28 mouse cellular contexts compared by ENCODE assay signal in the genomic region with DNA sequence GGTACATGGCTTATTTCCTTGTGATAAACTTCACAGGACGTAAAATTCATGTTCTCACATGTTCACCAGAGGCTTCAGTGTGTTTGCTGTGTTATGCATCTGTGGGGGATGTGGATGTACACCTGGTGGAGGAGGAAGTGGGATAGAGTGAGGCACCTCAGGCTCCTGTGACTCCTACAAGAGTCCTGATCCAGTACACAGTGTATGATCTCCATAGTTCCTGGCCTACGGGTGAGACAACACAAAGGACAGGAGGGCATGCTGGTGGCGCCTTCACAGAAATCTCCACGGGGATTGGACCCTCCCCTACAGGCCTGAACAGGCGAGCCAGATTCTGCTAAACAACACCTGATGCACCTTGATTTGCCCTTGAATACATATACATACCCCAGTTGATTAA.
DNase-seq lines count a peak whose midpoint lies in the region; ATAC-seq and TF ChIP-seq lines count a peak whose summit lies in the region.
"Had no signal": no experiment of that assay in that cellular context is flagged by ENCODE, and none has a peak within 500 bp of the region (broad histone marks: within the 10 kb centered on the region; RNA-seq: fewer than 3 reads in every experiment).

No protein-coding gene starts in this region.

- no peak overlapping the region for H3K4me2 ChIP-seq in intestine, embryonic 15.5 days (replicated peaks)
- H3K4me2 ChIP-seq in intestine, postnatal 0 days (replicated peaks; ENCODE audit: low read depth): no peak overlapping the region
- 0 out of 2 replicates have a peak overlapping the region, but pooled peaks have one; percentile 2 for H3K4me2 ChIP-seq in liver, embryonic 14.5 days (ENCODE audit: low read depth)
- H3K4me2 ChIP-seq in stomach, embryonic 15.5 days: no peak overlapping the region
- H3K4me2 ChIP-seq: embryonic facial prominence, embryonic 13.5 days; forebrain, embryonic 12.5 days; forebrain, embryonic 15.5 days; heart, embryonic 13.5 days; hindbrain, embryonic 12.5 days; hindbrain, embryonic 15.5 days had no signal

- no peaks in the 10 kb centered on the region for H3K9me3 ChIP-seq in intestine, embryonic 15.5 days
- no peaks in the 10 kb centered on the region for H3K9me3 ChIP-seq in intestine, postnatal 0 days (ENCODE audit: control insufficient read depth)
- H3K9me3 ChIP-seq in MEL (replicated peaks; ENCODE audit: insufficient read depth, low read length): no peaks in the 10 kb centered on the region
- H3K9me3 ChIP-seq in liver, embryonic 14.5 days (ENCODE audit: control insufficient read depth, low read length): no peaks in the 10 kb centered on the region
- no peaks in the 10 kb centered on the region for H3K9me3 ChIP-seq in stomach, embryonic 15.5 days
- H3K9me3 ChIP-seq: embryonic facial prominence, embryonic 10.5 days; embryonic facial prominence, embryonic 13.5 days; forebrain, embryonic 12.5 days; forebrain, embryonic 15.5 days; heart, embryonic 10.5 days; heart, embryonic 13.5 days; hindbrain, embryonic 12.5 days; hindbrain, embryonic 15.5 days had no signal

- 82% methylated on average over 5 of the region's 5 CpGs for WGBS in intestine, embryonic 15.5 days
- 80% methylated on average over 5 of the region's 5 CpGs for WGBS in intestine, postnatal 0 days
- 66% methylated on average over 5 of the region's 5 CpGs for WGBS in liver, embryonic 14.5 days (ENCODE audit: insufficient replicate concordance)
- 70% methylated on average over 5 of the region's 5 CpGs for WGBS in stomach, embryonic 15.5 days

- no peak for TF ChIP-seq RAD21 in MEL (IDR thresholded peaks at IDR 0.05; ENCODE audit: low read depth, low read length)

- no peaks in the 10 kb centered on the region for H3K27me3 ChIP-seq in intestine, embryonic 15.5 days (replicated peaks)
- no peaks in the 10 kb centered on the region for H3K27me3 ChIP-seq in intestine, postnatal 0 days (replicated peaks; ENCODE audit: control insufficient read depth, insufficient read depth, low read length)
- no peaks in the 10 kb centered on the region for H3K27me3 ChIP-seq in MEL (ENCODE audit: control insufficient read depth in 1 of 2, insufficient read depth in 2 of 2, low read length in 2 of 2)
- no peaks in the 10 kb centered on the region for H3K27me3 ChIP-seq in liver, embryonic 14.5 days (ENCODE audit: control insufficient read depth, insufficient read depth, low read length)
- no peaks in the 10 kb centered on the region for H3K27me3 ChIP-seq in stomach, embryonic 15.5 days (replicated peaks)
- H3K27me3 ChIP-seq: embryonic facial prominence, embryonic 13.5 days; forebrain, embryonic 12.5 days; forebrain, embryonic 15.5 days; heart, embryonic 13.5 days; hindbrain, embryonic 12.5 days; hindbrain, embryonic 15.5 days; Patski had no signal

- no peak for DNase-seq in MEL (ENCODE audit: low read depth, low spot score)
- DNase-seq in liver, embryonic 14.5 days (ENCODE audit: low read depth in 3 of 3, low spot score in 3 of 3): no peak
- no peak for DNase-seq in gastrocnemius, postnatal 10 days
- no peak for DNase-seq in left cerebral cortex, adult 18-20 months (ENCODE audit: low spot score in 2 of 2)
- DNase-seq: adrenal gland, postnatal 10 days; adrenal gland, postnatal 36 days; cerebellum, adult 11 months; cerebellum, adult 2 months; cerebellum, adult 9-11 months; cerebellum, postnatal 25 days; embryo, embryonic 11 days; gastrocnemius, adult 2 months; gastrocnemius, postnatal 25 days; heart, adult 2 months had no signal

- no peak for TF ChIP-seq EP300 in MEL (IDR thresholded peaks at IDR 0.05; ENCODE audit: low read depth in 1 of 2, low read length in 2 of 2)
- no peak for TF ChIP-seq EP300 in liver, embryonic 14.5 days (IDR thresholded peaks at IDR 0.05; ENCODE audit: low read depth)

- no peak overlapping the region for H3K27ac ChIP-seq in intestine, embryonic 15.5 days
- no peak overlapping the region for H3K27ac ChIP-seq in intestine, postnatal 0 days (ENCODE audit: low read depth, low read length)
- no peak overlapping the region; the same call in 1 of the 2 replicates for H3K27ac ChIP-seq in MEL (ENCODE audit: control insufficient read depth, low read depth, low read length)
- peak overlapping the region; percentile 51 for H3K27ac ChIP-seq in liver, embryonic 14.5 days
- H3K27ac ChIP-seq in stomach, embryonic 15.5 days: no peak overlapping the region; the same call in 1 of the 2 replicates
- H3K27ac ChIP-seq: embryonic facial prominence, embryonic 10.5 days; embryonic facial prominence, embryonic 13.5 days; forebrain, embryonic 12.5 days; forebrain, embryonic 15.5 days; gastrocnemius, adult 2 months; heart, adult 2 months; heart, embryonic 10.5 days; heart, embryonic 13.5 days; hindbrain, embryonic 12.5 days; hindbrain, embryonic 15.5 days had no signal

- H3K79me2 ChIP-seq in MEL (ENCODE audit: control insufficient read depth, insufficient read depth, low read length, poor library complexity): no peaks in the 10 kb centered on the region

- no peak overlapping the region for H3K4me3 ChIP-seq in intestine, embryonic 15.5 days (replicated peaks)
- H3K4me3 ChIP-seq in intestine, postnatal 0 days (ENCODE audit: low read depth, low read length): no peak overlapping the region
- no peak overlapping the region for H3K4me3 ChIP-seq in MEL (ENCODE audit: control insufficient read depth in 1 of 2, insufficient read depth in 1 of 2, low read depth in 2 of 2, low read length in 2 of 2)
- H3K4me3 ChIP-seq in liver, embryonic 14.5 days (ENCODE audit: insufficient read depth in 1 of 2, low read depth in 2 of 2, low read length in 2 of 2): no peak overlapping the region
- H3K4me3 ChIP-seq in stomach, embryonic 15.5 days (replicated peaks): no peak overlapping the region
- H3K4me3 ChIP-seq: embryonic facial prominence, embryonic 10.5 days; embryonic facial prominence, embryonic 13.5 days; erythroblast, embryonic 14.5 days; forebrain, embryonic 12.5 days; forebrain, embryonic 15.5 days; gastrocnemius, adult 2 months; heart, adult 2 months; heart, embryonic 10.5 days; heart, embryonic 13.5 days; hindbrain, embryonic 12.5 days; hindbrain, embryonic 15.5 days had no signal

- no peaks in the 10 kb centered on the region for H3K36me3 ChIP-seq in intestine, embryonic 15.5 days
- no peaks in the 10 kb centered on the region for H3K36me3 ChIP-seq in intestine, postnatal 0 days (ENCODE audit: control insufficient read depth, insufficient read depth)
- H3K36me3 ChIP-seq in MEL (ENCODE audit: control insufficient read depth in 1 of 2, insufficient read depth in 2 of 2, low read length in 2 of 2): peaks cover 0 to 25% of the 10 kb centered on the region in 2 experiments; a peak in 2 of 4 replicates
- H3K36me3 ChIP-seq in liver, embryonic 14.5 days (replicated peaks; ENCODE audit: control insufficient read depth, insufficient read depth, low read depth): no peaks in the 10 kb centered on the region
- H3K36me3 ChIP-seq in stomach, embryonic 15.5 days: no peaks in the 10 kb centered on the region
- H3K36me3 ChIP-seq: embryonic facial prominence, embryonic 10.5 days; forebrain, embryonic 12.5 days; forebrain, embryonic 15.5 days; heart, embryonic 10.5 days; hindbrain, embryonic 12.5 days; hindbrain, embryonic 15.5 days had no signal

- TF ChIP-seq POLR2A in MEL (IDR thresholded peaks at IDR 0.05; ENCODE audit: control insufficient read depth in 1 of 2, insufficient read depth in 1 of 2, low read depth in 1 of 2, low read length in 2 of 2, poor library complexity in 1 of 2): no peak

- H3K9ac ChIP-seq in intestine, embryonic 15.5 days: no peak overlapping the region
- H3K9ac ChIP-seq in intestine, postnatal 0 days (ENCODE audit: low read depth, low read length): no peak overlapping the region
- no peak overlapping the region for H3K9ac ChIP-seq in MEL (ENCODE audit: control insufficient read depth, low read depth, low read length, poor library complexity, severe bottlenecking)
- H3K9ac ChIP-seq in liver, embryonic 14.5 days (replicated peaks): no peak overlapping the region; the same call in 1 of the 2 replicates
- no peak overlapping the region for H3K9ac ChIP-seq in stomach, embryonic 15.5 days
- H3K9ac ChIP-seq: embryonic facial prominence, embryonic 13.5 days; forebrain, embryonic 12.5 days; forebrain, embryonic 15.5 days; heart, embryonic 13.5 days; hindbrain, embryonic 12.5 days; hindbrain, embryonic 15.5 days had no signal

- H3K4me1 ChIP-seq in intestine, embryonic 15.5 days (replicated peaks): 0 out of 2 replicates have a peak, but pooled peaks cover 3% of the 10 kb centered on the region
- no peaks in the 10 kb centered on the region for H3K4me1 ChIP-seq in intestine, postnatal 0 days (replicated peaks; ENCODE audit: control insufficient read depth, insufficient read depth, low read length)
- peaks cover 13 to 20% of the 10 kb centered on the region in 2 experiments for H3K4me1 ChIP-seq in MEL (ENCODE audit: control insufficient read depth in 1 of 2, insufficient read depth in 2 of 2, low read length in 2 of 2)
- H3K4me1 ChIP-seq in liver, embryonic 14.5 days (replicated peaks; ENCODE audit: control insufficient read depth in 2 of 2, insufficient read depth in 2 of 2, low read length in 1 of 2): peaks cover 30 to 49% of the 10 kb centered on the region in 2 experiments
- no peaks in the 10 kb centered on the region for H3K4me1 ChIP-seq in stomach, embryonic 15.5 days
- H3K4me1 ChIP-seq: embryonic facial prominence, embryonic 13.5 days; hindbrain, embryonic 12.5 days had no signal

- peak; percentile 54; the same call in 1 of the 2 replicates for ATAC-seq in intestine, embryonic 15.5 days
- no peak for ATAC-seq in intestine, postnatal 0 days
- peak; percentile 24; the same call in 1 of the 2 replicates for ATAC-seq in liver, embryonic 14.5 days (ENCODE audit: insufficient read depth)
- 0 out of 2 replicates have a peak, but pooled peaks have one; percentile 36 for ATAC-seq in stomach, embryonic 15.5 days (ENCODE audit: insufficient read depth, low FRiP score, low read depth)
- no peak for ATAC-seq in frontal cortex, adult (ENCODE audit: low TSS enrichment)
- ATAC-seq: forebrain, embryonic 15.5 days; Patski had no signal

- TF ChIP-seq CTCF in intestine, postnatal 0 days (IDR thresholded peaks at IDR 0.05; ENCODE audit: low read depth): no peak
- no peak for TF ChIP-seq CTCF in MEL (IDR thresholded peaks at IDR 0.05 in 2 of 3, conservative IDR thresholded peaks at IDR 0.05 in 1 of 3; ENCODE audit: control insufficient read depth in 1 of 3, insufficient read depth in 1 of 3, low read depth in 2 of 3, low read length in 3 of 3, poor library complexity in 1 of 3, severe bottlenecking in 1 of 3)
- no peak for TF ChIP-seq CTCF in liver, embryonic 14.5 days (IDR thresholded peaks at IDR 0.05; ENCODE audit: low read depth)

TF ChIP-seq in MEL, 35 proteins besides CTCF, POLR2A, EP300 and RAD21:
- no peak for TF ChIP-seq MYB (IDR thresholded peaks at IDR 0.05; ENCODE audit: low read depth, low read length)
- TF ChIP-seq ZC3H11A (IDR thresholded peaks at IDR 0.05; ENCODE audit: low read depth, low read length): no peak
- no peak for TF ChIP-seq USF2 (IDR thresholded peaks at IDR 0.05; ENCODE audit: borderline replicate concordance in 1 of 2, insufficient read depth in 1 of 2, low read depth in 1 of 2, low read length in 2 of 2)
- TF ChIP-seq GABPA (IDR thresholded peaks at IDR 0.05; ENCODE audit: low read depth, low read length): no peak
- TF ChIP-seq MYC (IDR thresholded peaks at IDR 0.05; ENCODE audit: low read depth, low read length): no peak
- TF ChIP-seq MXI1 (IDR thresholded peaks at IDR 0.05; ENCODE audit: low read depth, low read length): 0 out of 2 replicates have a peak, but pooled peaks have one; percentile 12

Comparison
In these comparisons a context has a peak if more than half of its experiments do, and no peak if none do; other contexts are left out.
1. ATAC-seq: peak in intestine, embryonic 15.5 days (single experiment), liver, embryonic 14.5 days (single experiment) and stomach, embryonic 15.5 days (single experiment); none in intestine, postnatal 0 days (single experiment) and frontal cortex, adult (single experiment).